Mouse (Mus musculus) heart, postnatal 0 days (tissue): ENCODE measurements around the gene Vcl. TPM values are rescaled to one million over a fixed set of nuclear protein-coding genes. Genes with fewer than 3 reads are reported as not detected.
A peak's percentile ranks its signal among the peaks of the same experiment; 100 is the strongest.

Source experiments
- ATAC-seq: fragments of 200-750 bp; cut with Nextera tagmentation; 2 replicates; pipeline ENCODE4 v1.8.0; 2017; ENCODE audit warnings: low read depth, moderate number of reproducible peaks, moderate library complexity; ENCODE audit not compliant: insufficient read depth
- DNase-seq: peaks from one replicate; pipeline ENCODE4 v3.0.0-alpha.2; 2016; ENCODE audit warnings: low spot score
- H3K27ac ChIP-seq: fragments of 300-500 bp; sonication (generic); 2 replicates; pipeline ENCODE4 v1.5.1; 2014; ENCODE audit warnings: low read depth, mild to moderate bottlenecking
- H3K27me3 ChIP-seq: fragments of 300-500 bp; sonication (generic); 2 replicates; pipeline ENCODE4 v1.6.1; 2014; ENCODE audit warnings: low read length, mixed read lengths; ENCODE audit not compliant: control insufficient read depth, insufficient read depth
- H3K36me3 ChIP-seq: fragments of 300-500 bp; sonication (generic); replicated peaks from 2 replicates; pipeline ENCODE4 v1.6.1; 2014; ENCODE audit warnings: low read length, mixed read lengths; ENCODE audit not compliant: control insufficient read depth, insufficient read depth
- H3K4me1 ChIP-seq: fragments of 300-500 bp; sonication (generic); 2 replicates; pipeline ENCODE4 v1.6.1; 2014; ENCODE audit warnings: antibody characterized with exemption; ENCODE audit not compliant: control insufficient read depth, insufficient read depth
- H3K4me2 ChIP-seq: fragments of 300-500 bp; sonication (generic); 2 replicates; pipeline ENCODE4 v1.6.1; 2014; ENCODE audit warnings: low read depth, mild to moderate bottlenecking, low read length, moderate library complexity
- H3K4me3 ChIP-seq: fragments of 300-500 bp; sonication (generic); 2 replicates; pipeline ENCODE4 v1.5.1; 2014; ENCODE audit warnings: low read depth, low read length
- H3K9ac ChIP-seq: fragments of 300-500 bp; sonication (generic); replicated peaks from 2 replicates; pipeline ENCODE4 v1.6.1; 2014; ENCODE audit warnings: low read depth, low read length, mixed read lengths
- H3K9me3 ChIP-seq: fragments of 300-500 bp; sonication (generic); replicated peaks from 2 replicates; pipeline ENCODE4 v1.6.1; 2016; ENCODE audit warnings: low read length; ENCODE audit not compliant: control insufficient read depth
- CTCF ChIP-seq: IDR thresholded peaks from 2 replicates; pipeline ENCODE4 v1.5.1; 2016; ENCODE audit warnings: antibody characterized with exemption, control low read depth, low read depth
- EP300 ChIP-seq: IDR thresholded peaks from 2 replicates; pipeline ENCODE4 v1.6.1; 2016; ENCODE audit warnings: antibody characterized with exemption, low read depth
- WGBS: fragments of 180-500 bp; shearing (Covaris S2); extraction: QIAGEN DNeasy Blood & Tissue Kit; methylation state at CpG from one replicate; pipeline ENCODE4 v1.1.7; 2014; 5-methylcytosine and 5-hydroxymethylcytosine counted together
- polyA plus RNA-seq: library from polyadenylated mRNA; unstranded; fragments of >200 nt; fragmentation: Nextera tagmentation; extraction: Ambion mirVana; gene quantifications from 2 replicates; pipeline ENCODE4 v1.2.1, GENCODE M21; 2015
- total RNA-seq: library from RNA; depleted of rRNA; stranded (reverse); fragments of >200 nt; gene quantifications from 2 replicates; pipeline ENCODE4 v1.2.3, GENCODE M21; 2014; ENCODE audit warnings: low replicate concordance

Gene Vcl
- total and polyA plus RNA-seq, 2 experiments from 2014 or later, result 50.2 to 124 TPM

- Histone ChIP-seq H3K4me2 (peak overlapping the region; percentile 85), H3K4me1 (peaks cover 38% of the 10 kb centered on the region), H3K9me3 (no peaks in the 10 kb centered on the region), H3K9ac (peak overlapping the region; percentile 99), H3K4me3 (peak overlapping the region; percentile 100), H3K36me3 (no peaks in the 10 kb centered on the region), H3K27ac (peak overlapping the region; percentile 99), H3K27me3 (no peaks in the 10 kb centered on the region)
- 2% methylated on average over 8 of the region's 8 CpGs for WGBS
- peak; percentile 76 for DNase-seq
- peak; percentile 4; the same call in 1 of the 2 replicates for ATAC-seq
- TF ChIP-seq CTCF (no peak), EP300 (peak; percentile 61; the same call in 1 of the 2 replicates)
Observed at GRCm38 (mm10) chr14:20930481-20931391, 1.5 kb downstream of the Vcl start.

GRCm38 (mm10) chr14:20938424-20938823, 9.2 kb downstream of the Vcl start:
- Histone ChIP-seq H3K9me3 (no peaks in the 10 kb centered on the region), H3K4me2 (peak overlapping the region; percentile 41), H3K36me3 (no peaks in the 10 kb centered on the region), H3K27ac (peak overlapping the region; percentile 76), H3K9ac (no peak overlapping the region), H3K27me3 (no peaks in the 10 kb centered on the region), H3K4me3 (no peak overlapping the region), H3K4me1 (peaks cover 56% of the 10 kb centered on the region)
- ATAC-seq, result peak; percentile 76; the same call in 1 of the 2 replicates
- TF ChIP-seq EP300 (no peak), CTCF (no peak)
- WGBS, result 7% methylated on average over 2 of the region's 2 CpGs
- peak; percentile 66 for DNase-seq

DNA sequence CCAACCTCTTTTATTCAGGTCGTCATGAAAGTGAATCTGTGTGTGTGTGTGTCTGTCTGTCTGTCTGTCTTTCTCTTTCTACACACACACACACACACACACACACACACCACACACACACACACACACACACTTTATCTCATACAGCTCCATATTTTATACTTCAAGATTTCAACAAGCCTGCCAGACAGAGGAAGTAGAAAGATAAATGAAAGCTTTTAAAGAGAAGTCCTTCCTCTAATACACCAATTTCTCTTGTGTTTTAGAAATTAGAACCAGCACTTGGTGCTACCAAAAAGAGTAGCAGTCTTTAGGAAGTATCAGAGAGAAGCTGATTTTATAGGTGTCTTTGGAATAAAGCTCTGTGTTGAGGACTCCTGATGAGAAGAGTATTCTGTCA, 9.7 kb downstream of the Vcl start:
- H3K4me1 ChIP-seq, result peaks cover 52% of the 10 kb centered on the region
- no peak for DNase-seq
- peak overlapping the region; percentile 41 for H3K4me2 ChIP-seq
- WGBS, result 7% methylated on average over 1 of the region's 1 CpGs
- no peaks in the 10 kb centered on the region for H3K9me3 ChIP-seq
- no peak overlapping the region for H3K4me3 ChIP-seq
- ATAC-seq, result no peak; the same call in 1 of the 2 replicates
- TF ChIP-seq CTCF (no peak), EP300 (no peak)
- no peaks in the 10 kb centered on the region for H3K27me3 ChIP-seq
- H3K36me3 ChIP-seq, result no peaks in the 10 kb centered on the region
- H3K27ac ChIP-seq, result peak overlapping the region; percentile 76
- H3K9ac ChIP-seq, result no peak overlapping the region

DNA sequence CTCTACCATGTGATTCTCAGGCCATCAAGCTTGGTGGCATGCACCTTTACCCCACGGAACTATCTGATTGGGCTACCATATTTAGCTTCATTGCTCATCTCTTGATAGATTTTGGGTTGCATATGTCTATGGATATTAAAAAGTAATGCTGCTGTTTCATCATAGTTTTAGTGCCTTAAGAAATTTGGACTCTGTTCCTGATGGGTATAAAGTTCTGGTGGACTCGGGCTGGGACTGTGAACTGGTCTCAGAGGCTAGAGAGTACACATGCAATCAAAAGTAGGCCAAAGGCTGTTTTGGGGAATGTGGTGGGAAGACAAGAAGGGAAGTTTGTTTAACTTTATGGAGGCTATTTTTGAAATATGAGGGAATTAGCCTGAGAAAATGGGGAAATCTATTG, 16.1 kb downstream of the Vcl start:
- no peak overlapping the region for H3K9ac ChIP-seq
- no peaks in the 10 kb centered on the region for H3K9me3 ChIP-seq
- no peaks in the 10 kb centered on the region for H3K36me3 ChIP-seq
- WGBS, result 83% methylated on average over 2 of the region's 2 CpGs
- ATAC-seq, result no peak
- H3K27ac ChIP-seq, result no peak overlapping the region
- H3K4me3 ChIP-seq, result no peak overlapping the region
- no peak for DNase-seq
- no peak overlapping the region for H3K4me2 ChIP-seq
- H3K4me1 ChIP-seq, result peaks cover 18% of the 10 kb centered on the region
- TF ChIP-seq EP300, result no peak
- TF ChIP-seq CTCF, result no peak
- no peaks in the 10 kb centered on the region for H3K27me3 ChIP-seq

GRCm38 (mm10) chr14:20956021-20956420, 26.8 kb downstream of the Vcl start:
- Histone ChIP-seq H3K4me2 (no peak overlapping the region), H3K9ac (no peak overlapping the region), H3K4me1 (peaks cover 22% of the 10 kb centered on the region), H3K27me3 (no peaks in the 10 kb centered on the region), H3K36me3 (peaks cover 4% of the 10 kb centered on the region; the same call in 1 of the 2 replicates), H3K9me3 (no peaks in the 10 kb centered on the region), H3K4me3 (no peak overlapping the region), H3K27ac (no peak overlapping the region)
- TF ChIP-seq EP300 (no peak), CTCF (no peak)
- no peak for DNase-seq
- no peak for ATAC-seq

- Histone ChIP-seq H3K9ac (no peak overlapping the region), H3K4me1 (peaks cover 22% of the 10 kb centered on the region), H3K9me3 (no peaks in the 10 kb centered on the region), H3K36me3 (peaks cover 4% of the 10 kb centered on the region; the same call in 1 of the 2 replicates), H3K4me3 (no peak overlapping the region), H3K27me3 (no peaks in the 10 kb centered on the region), H3K27ac (no peak overlapping the region), H3K4me2 (no peak overlapping the region)
- DNase-seq (no peak), ATAC-seq (no peak)
- 36% methylated on average over 2 of the region's 2 CpGs for WGBS
- TF ChIP-seq CTCF (no peak), EP300 (no peak)
Observed at GRCm38 (mm10) chr14:20958971-20959370, 29.8 kb downstream of the Vcl start.
